Mouse (Mus musculus) 3T3-L1 (cell line): ENCODE data around the gene Zfhx3.

Source experiments
- DNase-seq: peaks from one replicate; pipeline ENCODE4 v3.0.0-alpha.2; 2015; ENCODE audit warnings: low read depth, low spot score

Gene Zfhx3

DNA sequence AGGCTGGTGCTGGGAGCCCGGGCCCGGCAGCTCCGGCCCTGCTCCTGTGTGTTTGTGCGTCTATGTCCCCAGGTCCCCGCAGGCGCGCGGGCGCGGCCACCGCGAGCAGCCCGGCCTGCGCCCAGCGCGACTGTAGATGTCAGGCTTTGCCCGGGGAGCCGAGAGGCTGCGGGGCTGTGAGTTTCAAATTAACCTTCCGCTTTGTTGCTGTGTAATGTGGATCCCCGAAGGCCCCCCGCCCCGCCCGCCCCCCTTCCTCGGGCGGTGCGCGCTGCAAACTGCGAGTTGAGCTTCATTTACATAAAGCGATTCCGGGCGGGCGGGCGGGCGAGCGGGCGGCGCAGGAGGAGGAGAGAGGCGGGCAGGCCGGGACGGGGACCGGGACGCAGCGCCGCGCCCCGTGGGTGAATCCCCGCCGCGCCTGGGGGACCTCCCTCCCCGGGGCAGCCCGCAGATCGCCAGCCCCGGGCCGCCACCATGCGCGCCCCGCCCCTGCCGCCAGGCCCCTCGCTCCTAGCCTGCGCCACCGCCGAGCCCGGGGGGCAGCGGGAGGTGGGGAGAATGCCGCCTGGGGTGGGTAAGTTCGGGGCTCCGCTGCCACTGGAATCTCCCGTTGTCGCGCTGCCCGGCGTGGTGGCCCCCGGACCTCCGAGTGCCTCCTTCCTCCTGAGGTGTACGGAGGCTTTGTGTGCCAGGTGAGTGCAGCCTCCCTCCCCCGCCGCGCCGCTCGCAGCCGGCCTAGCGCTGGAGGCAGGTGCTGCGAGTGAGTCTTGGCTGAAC lies 772.4 kb downstream of the Zfhx3 start:
- no peak for DNase-seq

DNA sequence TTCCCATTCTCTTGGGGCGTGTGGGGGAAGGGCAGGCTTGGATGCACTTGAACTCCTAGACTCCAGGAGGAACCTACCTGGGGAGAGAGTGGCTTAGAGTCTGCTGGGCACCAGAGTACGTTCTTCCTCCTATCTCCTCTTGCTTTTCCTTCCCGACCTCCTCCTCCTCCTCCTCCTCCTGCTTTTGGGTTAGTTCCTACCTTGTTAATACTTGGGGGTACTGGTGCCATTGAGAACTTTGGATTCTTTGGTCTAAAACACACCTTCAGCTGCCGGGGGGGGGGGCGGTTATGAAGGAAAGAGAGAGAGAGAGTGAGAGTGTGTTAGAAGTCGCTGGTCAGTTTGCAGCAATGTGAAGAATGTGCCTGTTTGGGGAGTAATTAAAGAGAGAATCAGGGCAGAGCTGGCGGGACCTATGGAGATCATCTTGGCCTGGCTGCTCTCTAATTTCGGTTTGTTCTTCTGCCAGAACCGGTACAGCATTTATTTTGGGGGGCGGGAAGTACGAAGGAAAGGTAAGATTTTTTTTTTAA lies 773.0 kb downstream of the Zfhx3 start:
- DNase-seq: peak; percentile 64

DNA sequence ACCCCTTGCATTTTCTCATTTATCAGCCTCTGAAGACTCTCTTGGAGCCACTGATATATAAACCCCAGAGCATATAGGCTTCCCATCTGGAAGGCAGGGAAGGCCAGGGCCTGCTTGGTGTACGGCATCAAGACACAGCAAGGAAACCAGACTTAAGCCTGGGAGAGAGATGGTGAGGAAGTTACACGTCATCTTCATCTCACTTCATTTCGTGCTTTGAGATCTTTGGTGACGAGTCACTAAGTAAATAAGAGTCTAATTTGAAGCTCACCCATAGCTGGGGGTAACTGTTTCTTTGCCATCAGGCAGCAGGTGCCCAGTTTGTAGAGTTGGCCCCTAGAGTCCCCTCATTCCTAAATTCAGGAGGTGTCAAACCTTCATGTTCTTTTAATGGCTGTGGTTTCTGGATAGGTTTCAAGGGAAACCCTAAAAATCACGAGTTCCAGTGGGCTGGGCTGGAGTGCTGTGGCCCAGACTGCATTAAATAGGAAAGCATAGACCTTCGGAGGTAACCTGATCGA lies 773.9 kb downstream of the Zfhx3 start:
- DNase-seq: peak; percentile 63

DNA sequence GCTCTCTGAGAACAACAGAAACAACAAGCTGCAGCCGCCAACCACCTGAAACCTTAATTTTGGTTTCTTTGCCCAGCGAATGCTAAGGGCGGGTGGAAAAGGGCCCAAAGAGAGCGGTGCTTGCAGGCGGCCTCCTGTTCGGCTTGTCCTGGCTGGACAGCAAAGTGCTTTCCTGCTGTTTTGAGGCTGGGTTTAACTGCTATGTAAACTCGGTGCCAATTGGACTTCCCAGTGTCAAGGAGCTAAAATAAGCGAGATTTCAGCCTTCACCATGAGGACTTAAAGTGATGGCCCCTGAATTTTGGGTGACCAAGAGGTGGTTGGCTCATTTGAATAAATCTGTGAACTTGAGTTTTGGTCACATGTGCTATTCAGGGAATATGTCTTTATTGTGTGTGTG lies 775.1 kb downstream of the Zfhx3 start:
- no peak for DNase-seq

DNA sequence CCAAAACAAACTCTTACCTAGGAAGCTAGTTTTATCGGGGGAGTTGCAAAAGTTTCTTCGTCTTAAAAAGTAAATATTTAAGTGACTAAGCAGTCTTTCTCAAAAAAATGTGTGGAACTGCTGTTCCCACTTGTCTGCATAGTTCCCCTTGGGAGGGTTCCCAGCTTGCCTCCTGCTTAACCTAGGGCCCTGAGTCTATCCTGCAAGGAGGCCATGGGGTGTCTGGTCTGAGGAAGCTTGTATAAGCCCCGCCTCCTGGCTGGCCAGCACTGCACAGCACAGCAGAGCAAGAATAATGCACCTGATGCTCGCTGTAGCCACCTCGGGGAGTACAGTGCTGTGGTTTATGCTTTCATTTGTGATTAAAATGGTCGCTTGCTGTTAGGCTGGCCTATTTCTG lies 775.6 kb downstream of the Zfhx3 start:
- DNase-seq: peak; percentile 23

DNA sequence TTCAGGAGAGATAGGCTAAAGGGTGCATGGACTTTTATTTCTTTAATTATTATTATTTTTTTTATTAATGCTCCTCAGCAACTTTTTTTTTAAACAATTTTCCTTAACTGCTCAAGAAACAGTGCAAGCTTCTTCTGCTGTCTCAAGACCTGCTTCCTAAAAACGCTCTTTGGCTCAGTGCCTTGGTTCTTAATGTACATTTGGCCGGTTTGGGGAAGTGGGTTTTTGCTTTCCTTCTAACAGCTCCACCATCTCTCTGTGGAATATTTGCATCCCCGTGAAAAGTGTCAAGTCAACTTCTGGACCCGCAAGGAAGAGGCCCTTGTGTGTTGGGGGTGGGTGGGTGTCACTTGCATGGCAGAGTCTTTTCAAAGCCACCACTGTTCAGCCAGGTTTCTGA lies 778.4 kb downstream of the Zfhx3 start:
- no peak for DNase-seq

- DNase-seq: peak; percentile 80
These were observed 780.4 kb downstream of the Zfhx3 start for GRCm38 (mm10) chr8:108722671-108723513.

DNA sequence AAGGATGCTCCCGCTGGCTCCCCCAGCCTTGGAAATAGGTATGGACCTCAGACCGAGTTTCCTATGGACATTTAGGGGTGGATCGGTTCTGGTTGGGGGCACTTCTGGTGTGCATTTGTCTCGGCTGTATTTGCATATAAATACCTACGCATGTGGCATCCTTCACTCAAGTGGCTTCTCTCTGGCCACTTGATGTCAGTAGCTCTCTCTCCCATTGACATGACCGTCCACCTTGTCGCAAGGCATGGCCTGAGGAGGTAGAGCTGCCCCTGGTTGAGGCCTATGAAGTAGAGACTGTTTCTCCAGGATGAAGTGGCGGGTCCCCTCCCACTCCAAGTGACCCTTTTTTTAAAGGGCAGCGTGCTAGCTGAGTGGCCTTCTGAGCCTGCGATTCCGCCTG lies 781.2 kb downstream of the Zfhx3 start:
- no peak for DNase-seq

DNA sequence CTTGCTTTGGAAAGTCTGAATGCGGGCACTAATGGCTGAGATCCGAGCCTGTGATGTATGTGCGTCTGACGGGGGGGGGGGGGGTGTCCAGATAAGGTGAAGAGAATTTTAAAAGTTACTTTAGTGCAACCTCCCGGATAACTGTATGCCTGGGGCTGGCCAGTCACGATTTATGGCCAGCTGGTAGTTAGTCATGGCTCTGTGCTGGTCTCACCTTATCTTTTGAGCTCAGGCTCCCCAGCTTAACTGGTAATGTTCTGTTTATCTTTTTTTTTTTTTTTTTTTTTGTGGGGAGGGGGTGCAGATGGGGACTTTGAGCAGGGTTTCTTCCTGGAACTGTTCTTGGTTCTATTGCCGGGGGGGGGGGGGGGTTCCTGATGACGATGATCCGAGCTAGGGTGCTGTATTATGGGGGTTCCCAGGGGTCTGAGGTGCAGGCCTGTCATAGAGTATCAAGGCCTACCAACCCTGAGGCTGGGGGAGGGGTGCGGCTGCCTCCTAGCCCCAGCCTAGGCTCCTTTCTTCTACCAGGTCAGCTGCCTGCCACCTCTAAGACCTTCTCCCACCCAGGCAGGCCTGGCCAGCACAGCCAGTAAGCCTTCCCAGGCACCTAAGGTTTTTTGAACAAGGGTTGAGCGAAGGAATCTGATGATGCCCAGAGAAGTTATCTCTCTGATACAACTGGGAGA lies 782.5 kb downstream of the Zfhx3 start:
- no peak for DNase-seq

- no peak for DNase-seq
These were observed 783.2 kb downstream of the Zfhx3 start for GRCm38 (mm10) chr8:108725631-108726030.

- DNase-seq: no peak
These were observed 784.2 kb downstream of the Zfhx3 start for GRCm38 (mm10) chr8:108726541-108727241.

DNA sequence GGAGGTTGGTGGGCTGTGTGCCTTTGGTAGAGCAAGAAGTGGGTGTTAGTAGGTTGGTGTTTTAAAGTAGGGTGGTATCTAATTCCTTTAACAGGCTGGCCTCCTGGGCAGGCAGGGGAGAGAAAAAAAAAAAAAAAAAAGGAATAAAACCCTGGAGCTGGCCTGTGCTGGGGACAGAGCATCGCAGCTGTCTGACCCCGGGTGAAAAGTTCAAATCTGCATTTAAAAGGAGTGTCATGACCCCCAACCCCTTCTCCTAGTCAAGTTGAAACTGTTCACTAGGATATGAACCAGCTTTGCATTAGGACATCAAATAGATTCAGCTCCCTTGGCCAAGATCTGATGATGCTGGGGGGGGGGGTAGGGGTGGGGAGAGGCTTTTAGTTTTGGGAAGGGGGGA lies 786.7 kb downstream of the Zfhx3 start:
- no peak for DNase-seq

DNA sequence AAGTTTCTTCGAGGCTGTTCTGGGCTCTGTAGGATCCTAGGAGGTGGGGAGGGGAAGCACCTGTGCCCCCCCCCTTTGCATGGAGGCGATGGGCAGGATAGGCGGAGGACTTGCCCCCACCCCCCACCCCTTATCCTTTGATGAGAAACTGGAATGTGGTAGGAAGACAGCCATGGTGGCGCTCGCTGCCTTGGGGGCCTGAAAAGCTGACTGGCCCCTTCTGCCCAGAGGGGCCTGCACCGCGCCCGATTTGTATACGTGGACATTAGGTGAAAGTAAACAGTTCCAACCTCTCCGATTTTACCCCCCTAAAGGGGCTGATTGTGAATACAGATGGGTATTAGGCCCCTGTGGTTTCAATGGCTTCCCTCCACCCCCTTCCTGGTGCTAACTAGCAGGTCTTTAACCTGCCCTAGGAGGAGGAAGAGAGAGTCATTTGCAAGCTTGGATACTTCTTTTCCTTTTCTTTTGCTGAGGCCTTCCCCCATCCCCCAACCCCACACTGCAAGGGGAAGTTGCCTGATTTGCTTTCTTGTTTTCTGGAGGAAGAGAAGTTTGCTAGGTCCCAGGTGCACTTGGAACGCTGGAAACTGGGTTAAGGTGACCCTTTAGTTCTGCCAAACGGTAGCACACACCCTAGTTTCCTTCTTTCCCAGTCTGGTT lies 787.4 kb downstream of the Zfhx3 start:
- DNase-seq: no peak

DNA sequence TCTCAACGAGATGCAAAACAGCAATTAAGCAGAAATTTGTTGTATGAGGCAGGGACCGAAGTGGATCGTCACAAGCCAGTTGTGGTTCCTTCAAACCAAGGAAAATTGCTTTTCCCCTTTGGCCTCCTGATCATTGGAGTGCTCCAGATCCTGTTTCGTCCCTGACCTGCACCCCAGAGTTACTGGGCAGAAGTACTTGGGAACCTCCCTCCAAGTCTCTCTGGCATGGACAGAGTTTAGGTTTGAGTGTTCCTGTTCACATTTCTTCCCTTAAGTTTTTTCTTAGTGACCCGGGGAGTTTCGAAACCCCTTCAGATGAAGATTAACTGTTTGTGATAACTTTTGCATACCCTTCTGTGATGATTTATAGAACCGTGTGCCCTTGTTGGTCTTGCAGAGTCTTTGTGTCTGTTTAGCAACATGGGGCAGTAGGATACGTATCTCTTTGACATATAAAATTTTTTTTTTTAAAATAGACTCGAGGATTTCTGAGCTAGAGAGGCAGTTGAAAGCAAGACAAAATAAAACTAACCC lies 788.5 kb downstream of the Zfhx3 start:
- DNase-seq: no peak

DNA sequence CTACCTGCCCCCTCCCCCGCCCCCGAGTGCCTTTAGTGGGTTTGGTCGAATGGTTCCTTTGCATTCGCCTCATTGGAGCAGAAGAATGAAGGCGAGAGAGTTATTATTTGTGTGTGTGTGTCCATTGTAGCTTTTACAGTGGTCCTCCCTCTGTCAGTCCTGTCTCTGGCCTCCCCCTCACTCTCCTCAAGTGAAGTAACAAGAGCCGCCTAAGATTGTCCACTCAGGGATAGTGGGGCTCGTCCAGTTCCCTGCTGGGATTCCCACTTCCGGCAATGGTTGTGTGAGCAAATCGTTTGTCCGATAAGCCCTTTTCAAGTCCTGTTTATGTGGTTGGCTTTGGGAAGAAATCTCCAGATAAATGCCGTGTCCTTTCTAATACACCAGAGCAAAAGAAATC lies 790.1 kb downstream of the Zfhx3 start:
- DNase-seq: no peak

- DNase-seq: no peak
These were observed 790.9 kb downstream of the Zfhx3 start for GRCm38 (mm10) chr8:108733385-108733784.

DNA sequence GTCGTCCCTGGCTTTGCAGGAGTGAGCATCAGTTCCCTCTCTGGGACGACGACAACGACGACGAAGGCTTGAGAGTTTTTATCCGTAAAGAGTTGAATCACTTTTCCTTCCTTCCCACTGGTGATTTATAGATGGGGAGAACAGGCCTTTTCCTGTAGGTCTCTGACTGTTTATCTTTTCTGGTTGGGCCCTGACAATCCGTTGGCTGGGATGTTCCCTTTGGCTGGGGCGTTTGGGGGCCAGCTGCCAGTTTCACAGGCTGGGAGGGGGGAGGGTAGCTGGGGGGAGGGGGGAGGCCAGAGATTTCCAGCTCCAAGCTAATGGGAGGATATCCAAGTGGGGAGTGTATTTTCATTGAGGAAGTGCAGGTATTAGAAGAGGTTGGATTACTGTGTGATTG lies 794.0 kb downstream of the Zfhx3 start:
- no peak for DNase-seq

- no peak for DNase-seq
These were observed 795.7 kb downstream of the Zfhx3 start for GRCm38 (mm10) chr8:108738179-108738578.

DNA sequence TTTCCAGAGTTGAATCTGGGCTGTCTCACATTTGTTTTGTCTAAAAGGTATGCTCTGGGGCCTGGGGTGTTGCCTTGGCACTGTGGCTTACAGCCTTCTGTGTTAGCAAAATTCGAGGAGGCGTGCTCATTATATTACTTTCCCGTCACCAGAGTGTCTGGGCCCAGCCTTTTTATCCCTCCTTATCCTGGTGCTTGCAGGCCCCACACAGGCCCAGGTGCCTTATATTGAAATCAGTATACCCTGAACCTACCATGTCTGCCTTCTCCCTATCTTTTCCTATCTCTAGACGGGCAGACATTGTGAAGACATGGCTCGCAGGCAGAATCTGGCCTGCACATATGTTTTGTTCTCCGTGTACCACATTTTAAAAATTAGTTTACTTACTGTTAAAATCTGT lies 797.1 kb downstream of the Zfhx3 start:
- no peak for DNase-seq

- no peak for DNase-seq
These were observed 798.0 kb downstream of the Zfhx3 start for GRCm38 (mm10) chr8:108740443-108740842.
